Mouse (Mus musculus) lung, postnatal 0 days (tissue): Measurements from ENCODE around the gene Hmgcl.

ENCODE experiments used
- CTCF ChIP-seq: IDR thresholded peaks from 2 replicates; pipeline ENCODE4 v1.5.1; 2016; ENCODE audit warnings: antibody characterized with exemption, mild to moderate bottlenecking
- EP300 ChIP-seq: IDR thresholded peaks from 2 replicates; pipeline ENCODE4 v1.6.1; 2016; ENCODE audit warnings: antibody characterized with exemption, mild to moderate bottlenecking, control low read depth

GRCm38 (mm10) chr4:135963457-135964193 is 17.4 kb downstream of the Hmgcl start, which contains the start of gene Gale:
- TF ChIP-seq CTCF (no peak), EP300 (peak; percentile 83)
